Mouse (Mus musculus): ENCODE results near the gene Slc10a3. TPM values are rescaled to one million over a fixed set of nuclear protein-coding genes. Genes with fewer than 3 reads are reported as not detected.

The Slc10a3 gene
- polyA plus RNA-seq (2015; fragmentation: Nextera tagmentation; extraction: Ambion mirVana) = 6.1 TPM in 2 replicates

GRCm38 (mm10) chrX:74372888-74373549 is at the start of gene Slc10a3, which contains the start of gene Ubl4a:
Gene Slc10a3 (minus strand): TSS chrX:74373349.
Gene Ubl4a (minus strand): TSS chrX:74373218.
- H3K27ac ChIP-seq (ENCODE audit: low read length) = peak within 1 kb of the TSS; percentile 2; the same call in 1 of the 2 replicates
- H3K4me1 ChIP-seq (ENCODE audit: control insufficient read depth, low read depth, low read length) = peaks cover 12% of the 10 kb centered on the region
- 22% methylated on average over 31 of the region's 32 CpGs for WGBS (ENCODE audit: insufficient replicate concordance)
- no peaks in the 10 kb centered on the region for H3K36me3 ChIP-seq (ENCODE audit: control insufficient read depth, insufficient read depth)
- H3K27me3 ChIP-seq (ENCODE audit: control insufficient read depth, insufficient read depth, low read depth, low read length) = no peaks in the 10 kb centered on the region
- H3K9me3 ChIP-seq (replicated peaks; ENCODE audit: control insufficient read depth, low read length) = no peaks in the 10 kb centered on the region
- peak within 1 kb of the TSS; percentile 58 for H3K4me2 ChIP-seq (ENCODE audit: low read depth, low read length)
- ATAC-seq (ENCODE audit: low read depth) = peak; percentile 91
- peak within 1 kb of the TSS; percentile 60 for H3K4me3 ChIP-seq (ENCODE audit: low read depth, low read length)
- peak within 1 kb of the TSS; percentile 70 for H3K9ac ChIP-seq (ENCODE audit: low read depth, low read length)

GRCm38 (mm10) chrX:74413377-74413776 is 40.2 kb upstream of the Slc10a3 start:
- Histone ChIP-seq H3K36me3 (ENCODE audit: control insufficient read depth, insufficient read depth) (no peaks in the 10 kb centered on the region; the same call in 1 of the 2 replicates), H3K4me3 (ENCODE audit: low read depth, low read length) (no peak overlapping the region), H3K4me1 (ENCODE audit: control insufficient read depth, low read depth, low read length) (no peaks in the 10 kb centered on the region), H3K27me3 (ENCODE audit: control insufficient read depth, insufficient read depth, low read depth, low read length) (no peaks in the 10 kb centered on the region), H3K9me3 (replicated peaks; ENCODE audit: control insufficient read depth, low read length) (no peaks in the 10 kb centered on the region), H3K27ac (ENCODE audit: low read length) (no peak overlapping the region), H3K4me2 (ENCODE audit: low read depth, low read length) (no peak overlapping the region), H3K9ac (ENCODE audit: low read depth, low read length) (no peak overlapping the region)
- peak; percentile 64 for ATAC-seq (ENCODE audit: low read depth)

- H3K4me1 ChIP-seq (ENCODE audit: control insufficient read depth, low read depth, low read length) = no peaks in the 10 kb centered on the region
- no peaks in the 10 kb centered on the region; the same call in 1 of the 2 replicates for H3K36me3 ChIP-seq (ENCODE audit: control insufficient read depth, insufficient read depth)
- H3K27ac ChIP-seq (ENCODE audit: low read length) = no peak overlapping the region
- no peaks in the 10 kb centered on the region for H3K27me3 ChIP-seq (ENCODE audit: control insufficient read depth, insufficient read depth, low read depth, low read length)
- H3K9me3 ChIP-seq (replicated peaks; ENCODE audit: control insufficient read depth, low read length) = no peaks in the 10 kb centered on the region
- H3K4me2 ChIP-seq (ENCODE audit: low read depth, low read length) = no peak overlapping the region
- WGBS (ENCODE audit: insufficient replicate concordance) = 31% methylated on average over 2 of the region's 2 CpGs
- no peak overlapping the region for H3K9ac ChIP-seq (ENCODE audit: low read depth, low read length)
- no peak for ATAC-seq (ENCODE audit: low read depth)
- H3K4me3 ChIP-seq (ENCODE audit: low read depth, low read length) = no peak overlapping the region
Measured at GRCm38 (mm10) chrX:74408340-74408739, 35.2 kb upstream of the Slc10a3 start.

- Histone ChIP-seq H3K4me1 (ENCODE audit: control insufficient read depth, low read depth, low read length) (no peaks in the 10 kb centered on the region), H3K36me3 (ENCODE audit: control insufficient read depth, insufficient read depth) (no peaks in the 10 kb centered on the region), H3K4me3 (ENCODE audit: low read depth, low read length) (no peak overlapping the region), H3K27me3 (ENCODE audit: control insufficient read depth, insufficient read depth, low read depth, low read length) (no peaks in the 10 kb centered on the region), H3K9ac (ENCODE audit: low read depth, low read length) (no peak overlapping the region), H3K27ac (ENCODE audit: low read length) (no peak overlapping the region), H3K9me3 (replicated peaks; ENCODE audit: control insufficient read depth, low read length) (no peaks in the 10 kb centered on the region), H3K4me2 (ENCODE audit: low read depth, low read length) (no peak overlapping the region)
- ATAC-seq (ENCODE audit: low read depth) = no peak
- WGBS (ENCODE audit: insufficient replicate concordance) = 60% methylated on average over 3 of the region's 3 CpGs
Measured at GRCm38 (mm10) chrX:74400136-74400535, 27.0 kb upstream of the Slc10a3 start.

- H3K4me2 ChIP-seq (ENCODE audit: low read depth, low read length) = peak within 1 kb of the TSS; percentile 79
- H3K27me3 ChIP-seq (ENCODE audit: control insufficient read depth, insufficient read depth, low read depth, low read length) = no peaks in the 10 kb centered on the region
- peaks cover 12% of the 10 kb centered on the region for H3K4me1 ChIP-seq (ENCODE audit: control insufficient read depth, low read depth, low read length)
- H3K4me3 ChIP-seq (ENCODE audit: low read depth, low read length) = peak within 1 kb of the TSS; percentile 70
- H3K27ac ChIP-seq (ENCODE audit: low read length) = peak within 1 kb of the TSS; percentile 96
- H3K9ac ChIP-seq (ENCODE audit: low read depth, low read length) = peak within 1 kb of the TSS; percentile 80
- WGBS (ENCODE audit: insufficient replicate concordance) = 20% methylated on average over 30 of the region's 30 CpGs
- ATAC-seq (ENCODE audit: low read depth) = peak; percentile 100
- H3K36me3 ChIP-seq (ENCODE audit: control insufficient read depth, insufficient read depth) = no peaks in the 10 kb centered on the region
- no peaks in the 10 kb centered on the region for H3K9me3 ChIP-seq (replicated peaks; ENCODE audit: control insufficient read depth, low read length)
Measured at GRCm38 (mm10) chrX:74392535-74393443, 19.6 kb upstream of the Slc10a3 start, which contains the start of the genes Fam3a and Ikbkg. Gene Fam3a (minus strand): TSS chrX:74393272. Gene Ikbkg (plus strand): TSS chrX:74393290.

GRCm38 (mm10) chrX:74388153-74388552 is 15.0 kb upstream of the Slc10a3 start:
- Histone ChIP-seq H3K36me3 (ENCODE audit: control insufficient read depth, insufficient read depth) (no peaks in the 10 kb centered on the region), H3K9ac (ENCODE audit: low read depth, low read length) (no peak overlapping the region), H3K4me3 (ENCODE audit: low read depth, low read length) (no peak overlapping the region), H3K4me1 (ENCODE audit: control insufficient read depth, low read depth, low read length) (peaks cover 21% of the 10 kb centered on the region), H3K27me3 (ENCODE audit: control insufficient read depth, insufficient read depth, low read depth, low read length) (no peaks in the 10 kb centered on the region), H3K4me2 (ENCODE audit: low read depth, low read length) (no peak overlapping the region; the same call in 1 of the 2 replicates), H3K27ac (ENCODE audit: low read length) (peak overlapping the region; percentile 74), H3K9me3 (replicated peaks; ENCODE audit: control insufficient read depth, low read length) (no peaks in the 10 kb centered on the region)
- ATAC-seq (ENCODE audit: low read depth) = no peak

- Histone ChIP-seq H3K9ac (ENCODE audit: low read depth, low read length) (no peak overlapping the region), H3K27ac (ENCODE audit: low read length) (0 out of 2 replicates have a peak overlapping the region, but pooled peaks have one; percentile 45), H3K4me2 (ENCODE audit: low read depth, low read length) (peak overlapping the region; percentile 24), H3K9me3 (replicated peaks; ENCODE audit: control insufficient read depth, low read length) (no peaks in the 10 kb centered on the region), H3K4me3 (ENCODE audit: low read depth, low read length) (no peak overlapping the region), H3K27me3 (ENCODE audit: control insufficient read depth, insufficient read depth, low read depth, low read length) (no peaks in the 10 kb centered on the region), H3K4me1 (ENCODE audit: control insufficient read depth, low read depth, low read length) (peaks cover 17% of the 10 kb centered on the region), H3K36me3 (ENCODE audit: control insufficient read depth, insufficient read depth) (no peaks in the 10 kb centered on the region)
- 43% methylated on average over 2 of the region's 2 CpGs for WGBS (ENCODE audit: insufficient replicate concordance)
- ATAC-seq (ENCODE audit: low read depth) = peak; percentile 88
Measured at GRCm38 (mm10) chrX:74384451-74384850, 11.3 kb upstream of the Slc10a3 start.

GRCm38 (mm10) chrX:74368209-74368909 is 4.8 kb downstream of the Slc10a3 start:
- Histone ChIP-seq H3K27ac (ENCODE audit: low read length) (peak overlapping the region; percentile 80), H3K4me3 (ENCODE audit: low read depth, low read length) (peak overlapping the region; percentile 77), H3K9ac (ENCODE audit: low read depth, low read length) (peak overlapping the region; percentile 87), H3K36me3 (ENCODE audit: control insufficient read depth, insufficient read depth) (no peaks in the 10 kb centered on the region; the same call in 1 of the 2 replicates), H3K4me2 (ENCODE audit: low read depth, low read length) (peak overlapping the region; percentile 72), H3K9me3 (replicated peaks; ENCODE audit: control insufficient read depth, low read length) (no peaks in the 10 kb centered on the region), H3K27me3 (ENCODE audit: control insufficient read depth, insufficient read depth, low read depth, low read length) (no peaks in the 10 kb centered on the region), H3K4me1 (ENCODE audit: control insufficient read depth, low read depth, low read length) (peaks cover 21% of the 10 kb centered on the region)
- peak; percentile 79 for ATAC-seq (ENCODE audit: low read depth)
- WGBS (ENCODE audit: insufficient replicate concordance) = 20% methylated on average over 47 of the region's 49 CpGs
